Mouse (Mus musculus): ENCODE measurements around the gene Mtus2.
"Not testable (repeated sequence)": the region's sequence is repeated elsewhere in the genome, so short reads cannot be mapped to it uniquely, and the experiment has no call there.

Gene Mtus2

DNA sequence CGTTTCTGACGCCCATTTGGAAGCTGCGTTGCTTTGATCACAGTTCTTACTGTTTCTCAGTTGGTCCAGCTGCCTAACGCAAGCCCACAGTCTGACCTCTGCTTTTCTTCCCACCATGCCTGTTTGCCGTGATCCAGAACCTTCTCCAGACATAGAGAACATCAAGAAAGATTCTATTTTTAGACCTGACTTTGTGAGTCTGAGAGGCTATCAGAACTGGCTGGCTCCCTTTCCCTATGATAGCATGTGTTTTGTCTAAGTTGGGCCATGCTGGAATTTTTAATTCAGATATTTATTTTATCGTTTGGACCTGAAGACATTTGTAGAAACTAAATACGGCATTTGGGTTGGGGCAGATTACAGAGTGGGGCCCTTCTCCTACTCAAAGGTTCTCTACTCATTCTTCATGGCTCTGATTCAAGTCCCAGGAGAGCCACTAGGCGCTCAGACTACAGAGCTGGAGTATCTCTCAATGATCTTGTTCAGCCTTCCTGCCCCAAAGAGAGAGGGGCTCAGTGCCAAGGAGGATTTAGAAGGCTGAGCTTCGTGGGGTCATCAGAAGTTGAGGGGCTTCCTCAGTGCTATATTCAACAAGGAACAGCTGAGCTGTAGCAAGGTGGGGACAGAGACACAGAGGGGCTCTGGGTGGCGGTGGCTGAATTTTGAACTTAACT lies 174.5 kb downstream of the Mtus2 start:
- no peak for DNase-seq

DNA sequence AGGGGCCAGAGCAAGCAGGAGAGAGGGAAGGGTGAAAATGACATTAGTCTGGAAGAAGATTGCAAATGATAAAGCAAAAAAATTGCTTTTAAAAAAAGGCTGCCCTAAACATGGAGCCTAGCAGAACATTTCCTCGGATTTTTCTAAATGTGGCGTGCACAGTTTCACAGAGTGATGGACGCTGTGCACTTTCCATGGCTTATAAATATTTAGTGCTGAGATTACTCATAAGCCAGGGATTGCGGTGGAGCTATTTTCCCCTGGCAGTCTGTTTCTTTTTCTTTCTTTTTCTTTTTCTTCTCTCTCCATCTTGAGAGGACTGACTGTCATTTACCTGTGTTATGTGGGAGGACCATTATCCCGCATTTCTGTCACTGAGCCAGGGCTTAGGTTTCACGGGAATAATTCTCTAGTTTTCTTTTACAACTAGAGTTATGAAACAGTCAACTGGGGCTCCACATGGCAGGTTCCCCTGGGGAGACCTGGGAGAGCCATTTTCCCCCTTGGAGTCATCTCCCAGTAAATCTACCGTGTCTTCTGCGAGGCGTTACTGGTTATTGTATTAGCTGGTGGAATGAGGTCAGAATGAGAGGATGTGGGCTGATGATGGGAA lies 176.4 kb downstream of the Mtus2 start:
- no peak for DNase-seq

- DNase-seq, result no peak
These were observed 184.5 kb downstream of the Mtus2 start for GRCm38 (mm10) chr5:148141662-148142061.

- DNase-seq, result no peak
These were observed 189.2 kb downstream of the Mtus2 start for GRCm38 (mm10) chr5:148146200-148146823.

- DNase-seq, result no peak
These were observed 194.9 kb downstream of the Mtus2 start for GRCm38 (mm10) chr5:148151894-148152599.

DNA sequence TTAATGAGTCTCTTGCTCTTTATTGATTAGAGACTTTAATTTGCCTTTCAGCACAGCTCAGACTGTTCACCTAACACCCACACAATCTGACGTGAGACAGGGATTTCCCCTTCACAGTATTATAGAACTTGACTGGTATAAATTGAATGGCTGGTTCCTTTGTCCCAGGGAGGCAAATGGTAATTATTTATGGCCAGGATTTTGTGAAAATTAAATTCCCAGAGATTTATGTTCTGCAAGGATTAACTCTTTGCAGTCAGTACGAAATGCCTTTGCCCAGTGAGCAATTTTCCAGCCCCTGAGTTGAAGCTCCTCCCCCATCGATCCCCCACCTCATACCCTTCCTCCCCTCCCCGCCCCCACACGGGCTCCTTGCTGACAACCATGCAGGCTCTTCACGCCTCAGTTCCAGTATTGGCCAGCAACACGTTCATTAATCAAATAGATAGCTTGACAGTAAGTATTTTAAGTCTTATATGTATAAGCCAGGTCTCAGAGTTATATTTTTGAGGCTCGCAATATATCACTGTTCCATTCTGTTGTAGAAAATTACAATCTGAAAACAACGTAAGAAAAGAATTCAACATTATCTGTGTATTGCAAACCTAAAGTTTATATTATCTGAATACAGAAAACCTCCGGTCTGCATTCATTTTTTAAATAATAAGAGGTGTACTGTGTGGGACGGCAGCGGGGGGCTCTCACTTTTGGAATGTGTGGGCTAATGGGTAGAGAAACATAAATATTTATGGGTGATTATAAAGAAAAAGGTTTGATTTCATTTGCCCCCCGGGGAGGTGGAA lies 195.7 kb downstream of the Mtus2 start:
- no peak for DNase-seq

DNA sequence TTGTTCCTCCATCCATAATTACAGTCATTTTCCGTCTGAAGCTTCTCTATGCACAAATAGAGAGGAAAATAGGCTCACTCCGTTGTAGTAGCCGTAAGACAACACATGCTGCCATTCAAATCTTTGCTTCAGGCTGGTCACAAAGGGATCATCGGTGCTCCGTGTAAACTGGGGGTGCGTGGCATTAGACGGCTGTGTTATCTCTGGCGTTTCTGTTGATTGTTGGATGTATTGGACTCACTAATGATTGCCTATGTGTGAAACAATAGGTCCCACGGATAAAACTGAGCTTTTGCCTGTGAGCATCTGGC lies 196.2 kb downstream of the Mtus2 start:
- no peak for DNase-seq

- no peak for DNase-seq
These were observed 197.6 kb downstream of the Mtus2 start for GRCm38 (mm10) chr5:148154727-148155126.

DNA sequence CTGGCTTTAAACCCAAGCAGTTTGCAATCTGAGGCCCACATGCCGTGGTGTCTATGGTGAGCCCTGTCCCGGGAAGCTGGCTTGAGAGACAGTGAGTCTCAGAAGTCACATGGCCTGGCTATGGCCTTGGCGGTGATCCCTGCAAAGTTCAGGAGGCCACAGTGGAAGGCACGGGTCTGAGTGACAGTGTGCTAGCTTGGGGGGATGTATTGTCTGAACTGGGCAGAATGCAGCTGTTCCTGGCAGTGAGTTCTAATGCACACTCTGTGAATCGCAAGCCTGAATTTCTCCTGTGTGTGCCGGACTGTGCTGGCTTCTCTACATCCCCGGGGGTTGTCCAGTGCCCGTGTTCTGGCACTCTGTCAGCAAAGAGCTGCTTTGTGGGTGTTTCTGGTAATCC lies 202.2 kb downstream of the Mtus2 start:
- no peak for DNase-seq

DNA sequence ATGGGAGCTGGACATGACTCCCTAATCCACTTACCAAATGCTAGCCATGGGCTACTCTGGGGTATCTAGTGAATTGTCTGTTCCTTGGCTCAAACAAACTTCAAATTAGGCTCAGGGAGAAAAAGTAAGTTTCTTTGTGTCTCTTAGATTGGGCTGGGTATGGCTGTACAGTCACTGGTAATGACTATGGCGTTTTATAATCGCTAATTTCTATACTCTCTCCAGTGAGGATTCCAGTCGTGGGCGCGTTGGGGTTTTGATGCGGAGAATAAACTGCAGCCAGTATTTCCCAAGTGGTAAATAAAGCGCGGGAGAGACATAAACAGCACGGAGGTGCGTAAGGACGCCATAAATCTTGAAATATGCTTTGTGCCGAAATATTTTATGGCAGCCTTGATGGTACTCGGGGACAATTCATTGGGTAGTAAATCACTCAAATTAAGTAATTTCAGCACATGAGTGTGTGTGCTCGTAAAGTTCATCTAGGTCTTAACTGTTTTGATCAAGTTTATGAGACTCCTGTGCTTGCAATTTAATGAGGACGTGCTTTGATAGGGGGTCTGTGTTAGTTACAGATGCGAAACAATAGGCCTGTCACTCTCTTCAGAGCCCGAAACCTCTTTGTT lies 203.5 kb downstream of the Mtus2 start:
- DNase-seq, result no peak

- no peak for DNase-seq
These were observed 208.0 kb downstream of the Mtus2 start for GRCm38 (mm10) chr5:148165111-148165510.

DNA sequence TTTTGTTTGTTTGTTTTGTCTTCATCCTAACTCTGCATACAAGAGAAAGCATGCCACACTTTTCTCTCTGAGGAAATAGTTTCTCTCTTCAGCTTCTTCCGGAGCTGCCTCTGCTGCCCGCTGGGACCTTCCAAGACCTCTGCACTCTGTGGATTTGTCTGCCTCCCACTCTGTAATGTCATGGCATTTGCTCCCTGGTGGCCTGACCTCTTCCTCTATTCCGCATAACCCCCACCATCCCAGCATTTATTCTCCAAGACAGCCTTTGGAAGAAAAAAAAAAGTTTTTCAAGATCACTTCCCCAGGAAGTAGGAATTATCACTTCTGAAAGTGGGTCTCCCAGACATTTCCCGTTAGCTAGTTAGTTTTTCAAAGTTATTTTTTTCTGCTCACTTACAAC lies 218.0 kb downstream of the Mtus2 start:
- no peak for DNase-seq

DNA sequence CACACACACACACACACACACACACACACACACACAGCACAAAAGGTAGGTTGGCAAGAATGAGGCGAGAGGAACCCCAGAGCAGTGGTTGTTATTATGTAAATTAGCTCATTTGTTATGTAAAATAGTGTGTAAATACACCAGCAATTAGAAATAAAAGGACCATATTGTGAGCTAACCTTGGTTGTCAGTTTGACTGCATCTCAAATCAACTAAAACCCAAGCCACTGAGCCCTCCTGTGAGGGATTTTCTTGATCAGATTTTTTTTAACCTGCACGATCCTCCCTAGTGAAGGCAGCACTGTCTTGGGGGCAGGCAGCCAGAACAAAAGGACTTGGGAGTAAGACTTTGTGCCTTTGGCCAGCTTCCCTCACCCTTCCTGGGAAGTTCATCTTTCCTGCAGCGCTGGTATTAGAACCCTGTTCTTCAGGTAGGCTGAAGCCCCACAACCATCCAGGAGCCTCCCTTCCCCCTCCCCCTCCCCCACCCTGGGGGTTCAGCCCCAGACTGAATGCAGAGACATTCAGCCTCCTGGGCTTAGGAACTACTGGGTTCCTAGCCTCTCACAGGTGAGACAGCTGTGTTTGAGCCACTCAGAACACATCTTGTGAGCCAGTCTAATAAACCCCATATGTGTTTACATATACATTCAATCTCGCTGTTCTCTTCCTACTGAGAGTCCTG lies 218.8 kb downstream of the Mtus2 start:
- DNase-seq, result no peak

- DNase-seq, result not testable (repeated sequence)
These were observed 219.4 kb downstream of the Mtus2 start for GRCm38 (mm10) chr5:148176539-148176938.

DNA sequence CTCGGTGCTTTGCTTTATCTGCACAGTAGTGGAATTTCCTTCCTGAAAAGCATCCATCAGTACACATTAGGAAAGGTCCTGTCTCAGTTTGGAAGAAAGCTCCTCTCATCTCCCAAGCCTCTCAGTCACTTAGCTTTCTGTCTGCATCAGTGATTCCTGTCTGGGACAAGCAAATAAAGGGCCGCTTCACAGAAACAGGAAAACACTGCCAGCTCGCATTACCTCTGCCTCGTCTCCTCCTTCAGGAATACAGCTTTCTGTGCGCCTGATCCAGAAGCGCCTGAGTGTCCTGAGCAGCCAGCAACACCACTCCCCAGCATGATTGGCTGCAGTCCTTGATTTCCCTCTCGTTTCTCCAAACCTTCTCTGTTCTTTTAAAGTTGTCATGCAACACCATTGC lies 222.1 kb downstream of the Mtus2 start:
- DNase-seq, result no peak

DNA sequence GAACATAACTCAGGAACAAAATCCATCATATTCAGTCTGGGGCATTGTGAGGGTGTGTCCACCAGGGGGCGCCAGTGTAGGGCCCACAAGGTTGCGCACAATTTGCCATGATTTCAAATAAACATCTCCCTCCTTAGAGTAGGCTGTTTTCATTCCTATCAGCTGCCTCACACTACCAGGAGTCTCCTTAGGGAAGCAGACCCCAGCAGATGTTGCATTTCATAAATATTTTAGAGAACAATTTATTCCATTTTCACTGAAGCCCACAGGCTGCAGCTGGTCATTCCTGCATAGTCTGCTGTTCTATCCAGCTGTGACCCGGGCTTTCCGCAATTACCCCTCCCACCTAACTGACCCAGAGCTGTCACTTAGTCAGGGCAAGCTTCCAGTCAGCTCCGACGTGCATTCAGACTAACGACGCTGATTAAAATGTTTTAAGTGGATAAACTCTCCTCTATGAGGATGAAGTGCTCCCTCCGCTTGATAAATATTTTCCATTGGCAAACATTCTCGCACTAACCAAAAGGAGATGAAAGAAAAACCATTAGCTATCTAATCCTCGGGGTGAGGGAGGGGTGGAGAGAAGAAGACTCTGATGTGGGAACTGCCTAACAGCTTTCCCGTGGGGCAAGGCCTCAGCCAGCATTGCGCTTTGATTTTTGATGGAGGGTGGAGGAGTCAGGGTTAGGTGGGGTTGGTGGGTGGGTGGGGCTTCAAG lies 223.6 kb downstream of the Mtus2 start:
- peak in 1 of 2 experiments; percentile 17 for DNase-seq

DNA sequence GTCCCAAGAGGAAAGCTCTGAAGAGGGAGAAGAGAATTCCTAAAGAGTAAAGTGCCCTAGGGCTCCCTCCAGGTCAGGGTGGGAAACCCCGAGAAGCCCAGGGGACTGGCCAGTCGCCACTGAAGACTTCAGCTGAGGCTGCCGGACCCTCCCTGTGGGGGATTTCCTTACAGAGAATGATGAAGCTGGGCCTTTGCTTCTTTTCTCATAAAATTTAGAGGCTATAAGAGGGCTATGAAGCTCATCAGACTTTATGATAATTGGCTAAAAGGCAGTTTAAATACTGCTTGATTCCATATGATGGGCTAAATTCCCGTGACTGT lies 224.1 kb downstream of the Mtus2 start:
- DNase-seq, result no peak

GRCm38 (mm10) chr5:148181901-148182300 lies 224.8 kb downstream of the Mtus2 start:
- DNase-seq, result no peak

DNA sequence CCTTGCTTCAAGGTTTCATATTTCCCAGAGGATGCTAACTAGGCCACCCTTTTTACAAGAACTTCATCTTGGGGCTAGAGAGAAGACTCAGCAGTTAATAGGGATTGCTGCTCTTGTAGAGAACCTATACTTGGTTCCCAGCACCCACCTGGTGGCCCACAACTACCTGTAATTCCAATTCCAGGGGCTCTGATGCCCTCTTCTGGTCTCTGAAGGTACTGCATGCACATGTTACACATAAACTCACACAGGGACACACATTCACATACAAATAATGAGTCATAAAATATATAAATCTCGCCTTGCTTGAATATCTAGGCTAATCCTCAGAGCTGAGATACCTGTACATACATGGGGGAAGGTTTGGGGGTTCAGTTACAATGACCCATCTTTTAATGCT lies 228.8 kb downstream of the Mtus2 start:
- no peak for DNase-seq

- DNase-seq, result no peak
These were observed 234.3 kb downstream of the Mtus2 start for GRCm38 (mm10) chr5:148191416-148191815.

DNA sequence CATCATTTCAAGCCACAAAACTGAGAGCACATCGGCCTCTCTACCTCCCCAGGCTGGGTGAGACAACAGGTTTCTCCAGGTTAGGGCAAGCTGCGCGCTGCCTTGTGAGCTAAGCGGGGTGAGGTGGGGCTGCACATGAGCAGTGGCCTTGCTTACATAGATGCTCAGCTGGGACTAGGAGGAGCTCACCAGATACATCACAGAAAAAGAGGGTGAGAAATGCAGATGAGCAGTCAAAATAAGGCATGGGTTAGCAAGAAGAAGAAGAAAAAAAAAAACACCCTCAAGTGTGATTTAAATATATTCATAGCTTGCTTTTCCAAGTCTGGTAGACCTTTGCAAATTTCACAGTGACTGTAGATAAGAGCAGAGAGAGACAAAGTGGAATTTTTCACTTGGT lies 254.7 kb downstream of the Mtus2 start:
- no peak for DNase-seq

All from spleen, adult 18-20 months (tissue).